Mouse (Mus musculus): ENCODE data around the gene Herpud2.

- TF ChIP-seq CTCF (IDR thresholded peaks at IDR 0.05; ENCODE audit: extremely low read depth, insufficient read depth, insufficient read length, insufficient replicate concordance) = no peak
- TF ChIP-seq POLR2A (IDR thresholded peaks at IDR 0.05; ENCODE audit: low read depth, low read length) = no peak
Measured at GRCm38 (mm10) chr9:25177201-25177600, 25.6 kb upstream of the Herpud2 start.

Measured in spleen, adult 2 months (tissue).